Mouse (Mus musculus) testis, adult 2 months (tissue): Measurements from ENCODE around the gene Ttyh2.

Experiments used
- CTCF ChIP-seq: fragments of 200-500 bp; IDR thresholded peaks from 2 replicates; pipeline ENCODE4 v1.5.1; 2012; ENCODE audit warnings: low read depth, mild to moderate bottlenecking, inconsistent platforms, low read length, moderate library complexity; ENCODE audit not compliant: control insufficient read depth, insufficient read depth, insufficient replicate concordance
- POLR2A ChIP-seq: fragments of 200-500 bp; IDR thresholded peaks from 2 replicates; pipeline ENCODE4 v1.6.1; 2012; ENCODE audit warnings: low read depth, mild to moderate bottlenecking, inconsistent platforms, low read length, moderate library complexity; ENCODE audit not compliant: control insufficient read depth

DNA sequence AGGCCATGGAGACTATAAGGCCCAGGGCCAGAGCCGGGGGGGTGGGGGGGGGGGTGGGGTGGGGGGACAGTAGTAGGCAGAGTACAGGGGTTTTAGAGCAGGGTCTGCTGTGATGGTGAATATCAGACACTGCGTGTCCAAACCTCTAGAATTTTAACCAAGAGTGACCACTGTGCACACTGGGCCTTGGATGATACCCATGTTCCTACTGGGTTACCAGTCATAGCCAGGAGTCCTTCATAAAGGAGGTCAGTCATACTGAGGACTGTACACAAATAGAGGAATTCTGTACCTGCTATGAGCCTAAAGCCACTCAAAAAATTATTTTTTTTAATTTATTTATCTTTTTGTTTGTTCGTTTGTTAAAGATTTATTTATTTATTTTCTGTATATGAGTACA, 13.5 kb downstream of the Ttyh2 start:
- TF ChIP-seq CTCF (no peak), POLR2A (no peak)
